Mouse (Mus musculus): ENCODE results near the gene ccdc198. TPM values are rescaled to one million over a fixed set of nuclear protein-coding genes. Genes with fewer than 3 reads are reported as not detected.
"Not testable (repeated sequence)": the region's sequence is repeated elsewhere in the genome, so short reads cannot be mapped to it uniquely, and the experiment has no call there.

The ccdc198 gene
- total RNA-seq, 2 experiments from 2014 or later, result not detected

DNA sequence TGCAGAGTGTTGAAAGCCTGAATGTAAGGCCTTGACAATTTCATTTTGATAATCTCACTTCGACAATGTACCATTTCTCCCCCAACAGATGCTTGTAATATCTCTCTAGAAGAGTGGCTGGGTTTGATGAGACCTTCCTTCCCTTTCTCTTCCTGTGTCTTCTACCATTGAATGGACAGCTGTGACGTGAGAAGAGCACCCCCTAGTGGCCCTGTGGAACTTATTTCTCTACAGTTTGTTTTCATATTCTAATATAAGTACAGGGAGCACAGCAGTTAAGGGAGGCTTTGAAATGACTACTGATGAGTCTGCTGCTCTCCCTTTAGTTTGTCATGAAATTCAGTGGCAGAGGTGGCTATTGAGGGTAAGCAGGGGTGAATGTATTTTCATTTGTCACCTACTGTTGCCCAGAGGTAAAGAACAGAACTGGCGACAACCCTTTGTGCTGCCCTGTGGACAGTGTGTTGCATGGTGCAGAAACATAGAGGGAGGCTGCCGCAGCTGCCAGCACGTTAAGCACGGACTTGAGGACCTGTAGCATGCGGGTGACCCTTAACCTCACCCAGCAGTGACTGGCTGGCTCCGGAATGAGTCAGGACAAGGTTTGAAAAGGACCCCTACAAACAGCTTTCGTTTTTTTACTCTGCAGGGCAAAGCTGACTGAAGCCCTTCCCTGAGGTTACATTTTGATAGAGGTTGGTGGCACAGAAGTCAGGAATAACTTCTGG lies 10.3 kb downstream of the ccdc198 start:
- Histone ChIP-seq H3K4me3 (no peak overlapping the region), H3K27ac (no peak overlapping the region)
- DNase-seq (ENCODE audit: extremely low spot score in 1 of 2, low spot score in 2 of 2), result peak in 1 of 2 experiments; percentile 19
- intact Hi-C loops (cut with DNase I), result loop anchor here (5.0 kb wide), 1 partner anchor 307 kb away; no protein-coding TSS in a partner anchor
- peak; percentile 70 for TF ChIP-seq CTCF (IDR thresholded peaks at IDR 0.05)

DNA sequence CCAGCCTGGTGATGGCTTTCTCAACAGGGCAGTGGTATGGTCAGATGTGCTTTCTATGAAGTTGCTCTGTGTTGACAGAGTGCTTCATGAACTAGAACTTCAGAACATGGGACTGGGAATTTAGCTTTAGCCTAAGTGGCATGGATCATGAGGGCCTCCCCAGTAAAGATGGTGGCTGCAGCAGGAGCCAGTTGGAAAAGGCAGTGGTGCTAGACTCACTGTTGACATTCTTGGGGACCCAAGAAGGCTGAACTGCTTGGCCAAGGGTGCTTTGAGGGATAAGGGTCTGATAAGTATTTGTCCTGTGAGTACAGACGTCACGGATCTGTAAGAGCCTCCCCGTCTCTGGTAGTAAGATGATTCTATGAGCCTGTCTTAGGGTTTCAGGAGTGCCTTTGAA lies 13.4 kb downstream of the ccdc198 start:
- H3K27ac ChIP-seq, result no peak overlapping the region
- DNase-seq (ENCODE audit: extremely low spot score in 1 of 2, low spot score in 2 of 2), result no peak
- intact Hi-C loops (cut with DNase I), result no loop called here
- no peak overlapping the region for H3K4me3 ChIP-seq
- TF ChIP-seq CTCF (IDR thresholded peaks at IDR 0.05), result no peak

DNA sequence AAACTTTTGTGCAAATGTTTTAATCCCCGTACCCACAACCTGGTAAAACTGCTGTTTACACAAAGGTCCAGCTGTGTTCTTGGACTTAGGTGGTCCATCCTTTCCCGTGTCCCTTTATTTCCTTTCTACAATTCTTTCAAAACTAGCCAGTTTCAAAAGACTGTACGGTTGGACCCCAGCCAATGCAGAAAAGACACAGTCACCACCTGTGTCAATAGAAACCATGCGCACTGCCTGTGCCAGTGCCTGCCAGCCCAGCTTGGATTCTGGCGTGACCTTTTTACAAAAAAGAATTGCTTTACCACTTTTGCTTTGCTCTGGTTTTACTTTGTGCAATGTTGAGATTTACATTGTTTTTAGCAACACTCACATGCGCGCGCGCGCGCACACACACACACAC lies 18.3 kb downstream of the ccdc198 start:
- TF ChIP-seq CTCF (IDR thresholded peaks at IDR 0.05), result no peak
- no peak overlapping the region for H3K4me3 ChIP-seq
- DNase-seq (ENCODE audit: extremely low spot score in 1 of 2, low spot score in 2 of 2), result no peak
- intact Hi-C loops (cut with DNase I), result no loop called here
- H3K27ac ChIP-seq, result no peak overlapping the region

DNA sequence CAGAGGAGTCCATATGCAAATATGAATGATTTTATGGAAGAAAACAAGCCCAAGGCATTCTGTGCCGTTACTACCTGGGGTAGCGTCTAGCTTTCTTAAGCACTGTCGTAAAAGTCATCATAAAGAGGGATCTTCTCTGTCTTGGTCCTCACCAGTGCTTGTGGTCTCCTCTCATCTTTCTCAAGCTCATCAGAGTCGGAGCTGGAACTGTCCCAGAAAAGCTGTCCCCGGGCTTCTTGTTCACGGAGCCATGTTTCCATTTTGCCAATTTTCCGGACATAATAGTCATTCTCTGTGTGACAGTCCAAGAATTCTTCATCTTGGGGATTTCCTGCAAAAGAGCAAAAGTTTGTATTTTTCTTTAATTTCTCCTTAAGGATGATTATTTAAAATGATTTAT lies 18.8 kb downstream of the ccdc198 start:
- intact Hi-C loops (cut with DNase I), result no loop called here
- no peak overlapping the region for H3K4me3 ChIP-seq
- no peak for TF ChIP-seq CTCF (IDR thresholded peaks at IDR 0.05)

DNA sequence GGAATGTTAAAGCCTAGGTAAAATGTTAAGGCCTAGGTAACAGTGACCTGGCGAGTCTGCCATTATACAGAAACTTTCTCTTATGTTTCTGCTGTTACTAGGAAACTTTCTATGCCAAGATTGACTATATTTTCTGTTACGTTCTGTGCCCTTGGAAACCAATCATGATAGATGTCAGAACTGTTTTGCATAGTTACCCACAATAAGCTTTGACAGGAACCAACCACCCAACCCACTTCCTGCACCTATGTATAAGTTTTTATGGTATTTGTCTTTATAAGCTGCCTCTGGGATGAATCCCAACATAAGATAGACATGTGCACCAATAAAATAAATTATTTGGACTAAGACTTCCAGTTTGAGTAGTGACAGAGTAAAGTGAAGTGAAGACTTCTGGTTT lies 23.5 kb downstream of the ccdc198 start:
- Histone ChIP-seq H3K27ac (no peak overlapping the region), H3K4me3 (no peak overlapping the region)
- no peak for TF ChIP-seq CTCF (IDR thresholded peaks at IDR 0.05)
- intact Hi-C loops (cut with DNase I), result no loop called here
- no peak for DNase-seq (ENCODE audit: extremely low spot score in 1 of 2, low spot score in 2 of 2)

More for the DNA sequence above, 18.8 kb downstream of the ccdc198 start:
- no peak overlapping the region for H3K27ac ChIP-seq
- DNase-seq (ENCODE audit: extremely low spot score in 1 of 2, low spot score in 2 of 2), result no peak

DNA sequence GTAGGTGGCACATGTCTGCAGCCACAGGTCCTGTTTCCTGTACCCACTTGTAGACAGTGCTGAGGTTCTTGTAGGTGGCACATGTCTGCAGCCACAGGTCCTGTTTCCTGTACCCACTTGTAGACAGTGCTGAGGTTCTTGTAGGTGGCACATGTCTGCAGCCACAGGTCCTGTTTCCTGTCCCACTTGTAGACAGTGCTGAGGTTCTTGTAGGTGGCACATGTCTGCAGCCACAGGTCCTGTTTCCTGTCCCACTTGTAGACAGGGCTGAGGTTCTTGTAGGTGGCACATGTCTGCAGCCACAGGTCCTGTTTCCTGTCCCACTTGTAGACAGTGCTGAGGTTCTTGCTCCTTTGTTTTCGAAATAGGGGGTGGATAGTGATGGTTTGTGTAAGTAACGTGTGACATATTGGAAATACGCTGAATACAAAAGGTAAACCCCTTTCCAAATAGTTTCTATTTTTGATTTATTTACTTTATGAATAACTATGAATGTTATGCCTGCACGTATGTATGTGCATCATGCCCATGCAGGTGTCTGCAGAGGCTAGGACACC lies 25.7 kb downstream of the ccdc198 start:
- H3K4me3 ChIP-seq; DNase-seq (ENCODE audit: extremely low spot score in 1 of 2, low spot score in 2 of 2); intact Hi-C loops (cut with DNase I); H3K27ac ChIP-seq: not testable (repeated sequence)

DNA sequence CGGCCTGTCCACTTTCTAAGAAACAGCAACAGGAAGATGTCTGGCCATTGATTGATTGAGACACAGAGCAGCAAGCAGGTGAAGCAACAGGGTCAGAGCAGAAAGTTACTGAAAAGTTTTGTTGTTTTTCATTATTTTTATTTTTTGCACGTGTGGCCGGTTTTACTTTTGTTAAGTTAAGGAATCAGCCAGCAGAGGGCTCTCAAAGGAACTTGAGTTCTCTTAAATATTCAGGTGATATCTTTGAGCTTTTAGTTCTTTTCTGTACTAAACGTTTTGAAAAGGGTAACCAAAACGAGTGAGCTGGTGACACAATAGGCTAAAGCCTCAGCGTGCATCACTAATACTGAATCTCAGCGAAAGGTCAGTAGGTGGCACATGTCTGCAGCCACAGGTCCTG lies 26.6 kb downstream of the ccdc198 start:
- no peak overlapping the region for H3K4me3 ChIP-seq
- DNase-seq (ENCODE audit: extremely low spot score in 1 of 2, low spot score in 2 of 2), result no peak
- TF ChIP-seq CTCF (IDR thresholded peaks at IDR 0.05), result peak; percentile 42
- intact Hi-C loops (cut with DNase I), result no loop called here
- H3K27ac ChIP-seq, result no peak overlapping the region

DNA sequence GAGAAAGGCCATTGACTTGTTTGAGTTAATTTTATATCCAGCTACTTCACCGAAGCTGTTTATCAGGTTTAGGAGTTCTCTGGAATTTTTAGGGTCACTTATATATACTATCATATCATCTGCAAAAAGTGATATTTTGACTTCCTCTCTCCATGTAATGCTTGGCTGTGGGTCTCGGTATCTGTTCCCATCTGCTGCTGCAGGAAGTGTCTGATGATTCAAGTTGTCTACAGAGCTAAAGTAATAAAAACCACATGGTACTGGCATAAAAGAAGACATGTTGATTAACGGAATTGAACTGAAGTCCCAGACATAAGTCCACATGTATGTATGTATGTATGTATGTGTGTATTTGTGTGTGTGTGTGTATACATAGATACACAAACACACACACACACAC lies 35.1 kb downstream of the ccdc198 start:
- DNase-seq (ENCODE audit: extremely low spot score in 1 of 2, low spot score in 2 of 2), result not testable (repeated sequence)

DNA sequence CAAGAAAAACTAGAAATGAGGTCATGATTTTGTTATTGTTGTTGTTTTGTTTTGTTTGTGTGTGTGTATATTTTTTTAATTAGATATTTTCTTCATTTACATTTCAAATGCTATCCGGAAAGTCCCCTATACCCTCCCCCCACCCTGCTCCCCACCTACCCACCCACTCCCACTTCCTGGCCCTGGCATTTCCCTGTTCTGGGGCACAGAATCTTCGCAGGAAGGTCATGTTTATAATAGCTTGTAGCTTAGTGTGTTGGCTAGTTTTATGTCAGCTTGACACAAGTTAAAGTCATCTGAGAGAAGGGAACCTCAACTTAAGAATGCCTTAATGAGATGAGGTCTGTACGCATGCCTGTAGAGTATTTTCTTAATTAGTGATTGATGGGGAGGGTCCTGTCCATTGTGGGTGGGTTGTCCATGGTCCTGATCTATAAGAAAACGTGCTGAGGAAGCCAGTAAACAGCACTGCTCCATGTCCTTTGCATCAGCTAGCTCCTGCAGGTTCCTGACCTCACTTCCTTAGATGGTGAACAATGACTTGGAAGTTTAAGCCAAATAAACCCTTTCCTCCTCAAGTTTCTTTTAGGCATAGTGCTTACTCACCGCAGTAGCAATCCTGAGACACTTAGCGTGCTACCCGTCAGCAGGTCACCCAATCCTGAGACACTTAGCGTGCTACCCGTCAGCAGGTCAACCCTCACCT lies 44.0 kb downstream of the ccdc198 start:
- no peak overlapping the region for H3K4me3 ChIP-seq
- intact Hi-C loops (cut with DNase I), result no loop called here
- no peak for TF ChIP-seq CTCF (IDR thresholded peaks at IDR 0.05)
- no peak overlapping the region for H3K27ac ChIP-seq
- DNase-seq (ENCODE audit: extremely low spot score in 1 of 2, low spot score in 2 of 2), result no peak

More for the DNA sequence above, 35.1 kb downstream of the ccdc198 start:
- H3K4me3 ChIP-seq; H3K27ac ChIP-seq; intact Hi-C loops (cut with DNase I): not testable (repeated sequence)

DNA sequence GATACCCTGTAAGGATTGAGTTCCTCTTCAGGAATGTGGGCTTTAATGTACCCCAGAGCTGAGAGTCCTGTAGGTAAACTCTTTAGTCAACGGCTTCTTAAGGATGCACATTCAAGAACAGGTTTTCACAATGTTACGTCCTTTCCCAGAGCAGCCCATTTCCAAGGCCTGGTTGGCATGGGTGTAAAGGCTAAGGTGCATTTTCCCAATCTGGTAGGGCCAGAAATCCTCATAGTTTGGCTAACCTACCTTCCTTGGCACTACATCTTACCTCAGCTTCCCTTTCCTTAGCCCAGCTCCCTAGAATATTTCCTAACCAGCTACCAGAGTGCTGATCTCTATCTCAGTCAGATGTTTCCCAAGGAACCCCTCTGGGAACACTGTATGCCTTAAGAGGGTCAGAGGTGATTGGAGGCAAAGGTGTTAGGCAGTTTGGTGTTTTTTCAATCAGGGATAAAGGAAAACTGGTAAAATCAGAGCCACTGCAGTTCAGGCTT lies 48.2 kb downstream of the ccdc198 start:
- no peak for TF ChIP-seq CTCF (IDR thresholded peaks at IDR 0.05)
- H3K4me3 ChIP-seq, result no peak overlapping the region
- H3K27ac ChIP-seq, result no peak overlapping the region
- intact Hi-C loops (cut with DNase I), result no loop called here
- DNase-seq (ENCODE audit: extremely low spot score in 1 of 2, low spot score in 2 of 2), result no peak

DNA sequence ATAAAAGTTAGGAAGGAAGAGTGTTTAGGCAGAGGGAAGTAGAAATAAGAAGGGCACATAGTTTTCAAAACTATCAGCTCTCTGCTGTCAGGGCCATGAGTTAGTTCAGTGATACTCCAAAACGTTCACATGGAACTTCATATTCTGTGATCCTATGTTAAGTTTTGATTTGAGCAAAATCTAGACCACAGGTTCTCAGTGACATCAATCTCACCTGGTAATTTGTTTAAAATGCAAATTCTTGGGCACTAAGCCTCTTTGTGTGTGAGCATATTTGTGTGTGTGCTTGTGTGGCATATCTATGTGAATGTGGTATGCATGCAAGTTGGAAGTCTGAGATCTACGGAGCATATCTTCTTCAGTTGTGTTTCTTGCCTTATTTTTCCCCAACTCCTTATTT lies 59.0 kb downstream of the ccdc198 start:
- no peak overlapping the region for H3K27ac ChIP-seq
- TF ChIP-seq CTCF (IDR thresholded peaks at IDR 0.05), result no peak
- intact Hi-C loops (cut with DNase I), result no loop called here
- H3K4me3 ChIP-seq, result no peak overlapping the region
- no peak for DNase-seq (ENCODE audit: extremely low spot score in 1 of 2, low spot score in 2 of 2)

DNA sequence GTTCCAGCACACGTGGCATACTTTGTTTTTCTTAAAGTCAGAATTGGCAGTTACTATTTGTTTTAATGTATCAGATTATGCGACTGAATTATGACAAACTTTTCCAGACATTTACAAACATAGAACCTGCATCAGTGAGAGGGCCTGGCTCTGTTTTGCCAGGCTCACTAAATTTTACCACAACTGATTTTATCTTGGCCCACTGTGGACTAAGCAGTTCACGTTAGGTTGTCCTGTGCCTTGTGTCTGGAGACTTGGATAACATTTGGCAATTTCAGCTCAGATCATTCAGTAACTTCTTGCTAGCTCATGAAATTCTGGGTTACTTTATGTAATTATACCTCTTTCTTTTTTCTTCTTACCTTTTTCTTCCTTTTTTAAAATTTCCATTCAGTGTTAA lies 65.5 kb downstream of the ccdc198 start:
- H3K27ac ChIP-seq, result no peak overlapping the region
- no peak for TF ChIP-seq CTCF (IDR thresholded peaks at IDR 0.05)
- no peak overlapping the region for H3K4me3 ChIP-seq
- intact Hi-C loops (cut with DNase I), result loop anchor here (10.0 kb wide), 1 partner anchor 1885 kb away; no protein-coding TSS in a partner anchor
- DNase-seq (ENCODE audit: extremely low spot score in 1 of 2, low spot score in 2 of 2), result no peak
